Mouse (Mus musculus) adrenal gland, postnatal 4 days (tissue): ENCODE data around the gene Tanc1. TPM values are rescaled to one million over a fixed set of nuclear protein-coding genes. Genes with fewer than 3 reads are reported as not detected.
"Not testable (repeated sequence)": the region's sequence is repeated elsewhere in the genome, so short reads cannot be mapped to it uniquely, and the experiment has no call there.

ENCODE experiments used
- DNase-seq, 2 experiments: peaks; one replicate each; pipeline ENCODE4 v3.0.0; 2021 to 2022; ENCODE audit warnings: low spot score in 2 of 2, mixed read lengths in 2 of 2
- long read RNA-seq, 2 experiments: library from polyadenylated mRNA; stranded (forward); transcript quantifications; one replicate each; pipeline ENCODE4 v2.0.0; 2021
- total RNA-seq, 2 experiments: library from RNA; stranded (reverse); gene quantifications; 2 replicates each; pipeline ENCODE4 v1.2.3; 2021

The Tanc1 gene
- 10 to 100 TPM; 19.9 to 30.8 TPM for total RNA-seq
- long read RNA-seq, experiment 1, partial matches to known transcripts, result 2 of 5 reads
- long read RNA-seq, experiment 1, other reads (novel, unspliced or antisense), result 2 of 5 reads
- long read RNA-seq, experiment 2, transcript Tanc1-209 (2 exons, 2,809 nt), result major isoform, 5 of 11 reads
- long read RNA-seq, experiment 2, partial matches to known transcripts, result 2 of 11 reads
- long read RNA-seq, experiment 2, other reads (novel, unspliced or antisense), result 4 of 11 reads

GRCm38 (mm10) chr2:59611831-59612732 is at the start of gene Tanc1:
Gene Tanc1, plus strand, starts transcription at chr2:59612042.
- peak; percentile 70 to 75 for DNase-seq

DNA sequence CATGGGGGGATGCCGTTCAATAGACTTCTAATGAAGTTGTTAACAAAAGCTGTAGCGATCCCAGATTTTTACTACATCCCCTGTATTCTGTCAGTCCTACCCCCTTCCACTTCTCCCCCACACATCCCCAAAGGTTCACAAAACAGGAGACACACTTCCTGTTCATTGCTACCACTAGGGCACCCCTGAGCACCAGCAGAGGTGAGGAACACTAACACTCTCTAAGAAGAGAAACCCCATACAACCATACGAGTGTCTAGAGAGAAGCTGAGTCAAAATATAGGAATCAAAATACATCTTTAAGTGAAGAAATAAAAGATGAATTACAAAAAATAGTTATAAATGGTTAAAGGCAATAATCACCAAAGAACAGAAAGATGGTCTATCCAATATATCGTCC is 49.6 kb upstream of the Tanc1 start:
- DNase-seq, result no peak

DNA sequence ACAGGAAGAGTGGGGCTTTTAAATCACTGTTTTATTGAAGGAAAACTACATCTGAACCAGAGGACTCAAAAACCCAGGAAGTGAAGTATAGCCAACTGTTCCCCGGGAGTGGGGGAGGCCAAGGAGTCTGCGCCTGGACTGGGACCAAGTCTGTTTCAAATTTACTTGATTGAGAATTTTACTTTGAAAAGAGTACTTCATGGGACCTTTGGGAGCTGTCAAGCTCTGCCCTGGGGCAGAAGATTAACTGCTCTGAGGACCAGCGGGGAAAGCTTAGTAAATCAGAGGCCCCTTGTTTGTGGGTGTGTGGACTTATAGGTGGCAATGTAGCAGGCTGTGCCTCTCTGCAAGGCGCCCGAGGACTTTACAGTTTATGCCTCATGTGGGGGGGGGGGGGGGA is 49.1 kb upstream of the Tanc1 start:
- no peak for DNase-seq

GRCm38 (mm10) chr2:59564029-59564611 is 47.7 kb upstream of the Tanc1 start:
- DNase-seq, result not testable (repeated sequence)

DNA sequence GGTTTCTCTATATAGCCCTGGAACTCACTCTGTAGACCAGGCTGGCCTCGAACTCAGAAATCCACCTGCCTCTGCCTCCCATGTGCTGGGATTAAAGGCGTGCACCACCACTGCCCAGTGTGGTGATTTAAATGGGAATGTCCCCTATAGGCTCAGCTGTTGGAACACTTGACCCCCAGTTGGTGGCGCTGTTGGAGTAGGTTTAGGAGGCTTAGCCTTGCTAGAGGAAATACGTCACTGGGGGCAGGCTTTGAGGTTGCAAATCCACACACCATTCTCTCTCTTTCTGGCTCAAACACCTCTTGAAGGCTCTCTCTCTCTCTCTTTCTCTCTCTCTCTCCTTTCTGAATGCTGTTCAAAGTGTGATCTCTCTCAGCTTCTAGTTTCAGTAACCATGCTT is 46.9 kb upstream of the Tanc1 start:
- DNase-seq, result no peak

DNA sequence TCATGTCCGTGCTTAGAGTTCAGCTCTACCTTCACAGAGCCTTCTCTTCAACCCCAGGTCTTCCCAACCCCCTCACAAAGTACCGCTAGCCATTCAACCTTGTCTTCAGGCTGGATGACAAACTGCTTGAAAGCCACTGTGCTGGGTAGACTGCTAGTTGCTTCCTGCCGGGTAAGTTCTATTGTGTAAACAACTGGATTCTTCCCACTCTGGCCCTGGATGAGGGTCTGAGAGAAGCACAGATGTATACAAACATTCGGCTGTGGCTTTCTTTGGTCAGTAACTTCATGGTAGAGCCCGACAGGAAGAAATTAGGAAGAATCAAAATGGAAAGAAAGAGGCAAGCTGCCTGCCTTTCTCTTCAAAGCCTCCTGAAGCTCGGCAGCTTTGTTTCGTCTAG is 30.9 kb upstream of the Tanc1 start:
- no peak for DNase-seq

DNA sequence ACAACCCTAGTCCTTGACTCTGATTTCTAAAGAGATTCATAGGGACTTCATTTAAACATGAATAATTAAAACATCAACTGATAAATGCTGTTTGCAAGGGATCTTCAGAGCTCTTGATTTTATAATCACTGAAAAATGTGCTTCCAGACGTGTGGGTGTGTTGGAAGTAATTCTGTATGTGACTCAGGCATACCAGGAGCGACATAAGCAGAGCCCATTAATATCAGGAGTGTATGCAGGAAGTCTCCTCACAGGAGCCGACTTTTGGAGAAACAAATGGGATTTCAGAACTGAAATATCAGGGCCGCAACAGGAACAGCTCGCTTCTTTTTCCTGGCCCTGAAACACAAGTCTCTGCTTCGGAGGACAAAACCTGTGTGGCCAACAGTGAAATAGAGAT is 27.9 kb upstream of the Tanc1 start:
- DNase-seq, result no peak

GRCm38 (mm10) chr2:59587387-59588095 is 24.3 kb upstream of the Tanc1 start:
- DNase-seq, result no peak

DNA sequence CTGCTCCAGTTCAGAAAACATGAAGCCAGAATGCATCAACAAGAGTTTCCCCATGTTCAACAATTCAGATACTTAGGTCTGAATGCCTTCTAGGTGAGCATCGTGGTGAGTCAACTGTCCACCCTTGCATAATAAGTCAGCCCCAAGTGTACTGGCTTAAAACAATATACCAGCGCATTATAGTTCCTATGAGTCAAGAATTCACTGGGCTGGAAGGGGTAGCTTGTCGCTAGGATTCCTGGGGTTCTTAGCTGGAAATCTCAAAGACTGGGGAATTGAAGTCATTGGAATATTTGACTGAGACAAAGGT is 23.8 kb upstream of the Tanc1 start:
- DNase-seq, result no peak

DNA sequence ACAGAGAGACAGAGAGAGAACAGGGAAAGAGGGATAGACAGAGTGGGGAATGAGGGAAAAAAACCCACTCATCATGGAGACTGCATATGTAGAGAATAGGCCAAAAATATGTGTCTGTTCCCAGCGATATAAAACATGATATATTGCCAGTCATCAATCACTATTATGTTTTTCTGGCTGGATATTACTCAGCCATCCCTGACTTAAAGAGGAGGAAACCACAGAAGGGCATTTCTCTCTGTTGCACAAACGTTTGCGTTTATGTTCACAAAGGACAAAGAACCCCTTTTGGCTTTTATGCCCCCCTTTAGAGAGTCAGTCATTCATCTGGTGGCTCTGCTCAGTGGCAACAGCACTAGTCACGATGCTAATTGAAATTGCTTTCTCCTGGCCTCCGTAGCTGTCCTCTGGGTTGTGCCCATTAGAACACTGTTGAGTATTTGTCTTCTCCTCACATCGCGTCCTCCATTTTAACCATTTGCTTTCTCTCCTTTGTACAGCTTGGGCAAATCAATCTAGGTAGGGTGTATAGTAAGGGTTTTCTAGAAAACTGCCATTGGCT is 18.4 kb upstream of the Tanc1 start:
- DNase-seq, result no peak

GRCm38 (mm10) chr2:59594095-59594494 is 17.7 kb upstream of the Tanc1 start:
- DNase-seq, result no peak

- no peak for DNase-seq
Measured at GRCm38 (mm10) chr2:59596545-59596944, 15.3 kb upstream of the Tanc1 start.

DNA sequence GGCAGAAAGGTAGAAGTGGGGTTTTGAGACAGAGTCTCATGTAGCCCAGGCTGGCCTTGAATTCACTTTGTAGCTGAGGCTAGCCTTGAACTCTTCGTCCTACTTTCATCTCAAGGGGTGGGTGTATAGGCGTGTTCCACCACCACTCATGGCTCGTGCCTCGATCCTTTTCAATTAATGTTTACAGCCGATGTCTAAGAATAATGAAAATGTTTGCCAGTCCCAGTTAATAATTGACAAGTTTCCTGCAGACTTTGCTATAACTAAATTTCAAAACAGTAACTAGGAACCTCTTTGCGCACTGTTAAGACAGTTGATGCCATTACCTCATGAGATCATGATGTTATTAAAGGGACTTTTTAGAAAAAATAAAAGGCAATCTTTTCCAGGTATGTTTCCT is 13.6 kb upstream of the Tanc1 start:
- no peak for DNase-seq

DNA sequence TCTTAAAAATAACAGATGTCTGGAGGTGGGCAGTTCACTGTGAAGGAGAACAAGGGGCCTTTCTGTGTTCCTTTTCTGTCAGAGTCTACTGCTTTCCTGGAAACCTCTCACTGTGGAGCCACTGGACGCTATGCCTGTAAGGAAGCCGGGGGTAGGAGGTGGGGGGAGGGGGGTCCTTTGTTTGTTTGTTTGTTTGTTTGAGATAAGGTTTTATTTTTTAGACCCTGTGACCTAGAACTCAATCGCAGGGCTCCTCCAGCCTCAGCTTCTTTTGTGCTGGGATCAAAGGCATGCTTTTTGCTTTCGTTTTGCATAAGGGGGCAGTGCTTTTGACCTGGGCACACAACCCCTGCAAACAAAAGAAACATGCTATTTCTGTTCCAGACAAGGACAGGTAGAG is 12.9 kb upstream of the Tanc1 start:
- no peak for DNase-seq

DNA sequence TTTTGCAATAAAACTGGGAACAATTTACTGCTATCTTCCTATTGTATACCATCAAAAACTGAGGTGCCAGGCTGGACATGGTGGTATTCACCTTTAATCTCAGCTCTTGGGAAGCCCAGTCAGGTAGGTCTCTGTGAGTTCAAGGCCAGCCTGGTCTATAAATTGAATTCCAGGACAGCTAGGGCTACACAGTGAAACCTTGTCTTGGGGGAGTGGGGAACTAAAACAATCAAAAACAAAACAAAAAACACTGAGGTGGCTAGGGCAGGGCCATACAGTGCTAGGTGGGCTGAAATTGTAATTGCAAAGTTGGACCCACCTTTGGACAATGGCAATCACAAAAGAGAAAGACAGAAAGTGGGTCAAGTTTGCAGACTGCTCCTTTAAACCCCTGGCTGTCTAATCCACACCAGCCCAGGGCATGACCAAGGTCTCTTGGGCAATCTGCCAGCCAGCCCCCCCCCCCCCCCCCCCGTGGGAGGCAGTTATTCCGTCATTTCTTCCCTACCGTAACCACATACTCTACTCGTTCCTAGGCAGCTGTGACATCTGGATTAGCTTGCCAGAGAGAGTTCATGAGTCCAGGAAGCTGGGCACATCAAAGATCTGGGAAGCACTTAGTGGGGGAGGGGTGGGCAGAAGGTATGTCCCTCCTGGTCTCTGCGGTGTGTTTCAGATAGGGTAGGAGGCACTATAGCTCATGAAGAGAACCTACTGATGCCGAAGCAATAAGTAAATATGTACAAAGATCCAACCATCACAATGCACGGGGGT is 12.3 kb upstream of the Tanc1 start:
- DNase-seq, result no peak

- DNase-seq, result no peak
Measured at GRCm38 (mm10) chr2:59600123-59600840, 11.6 kb upstream of the Tanc1 start.

- no peak for DNase-seq
Measured at GRCm38 (mm10) chr2:59600980-59601379, 10.9 kb upstream of the Tanc1 start.

- no peak for DNase-seq
Measured at GRCm38 (mm10) chr2:59601452-59601851, 10.4 kb upstream of the Tanc1 start.

DNA sequence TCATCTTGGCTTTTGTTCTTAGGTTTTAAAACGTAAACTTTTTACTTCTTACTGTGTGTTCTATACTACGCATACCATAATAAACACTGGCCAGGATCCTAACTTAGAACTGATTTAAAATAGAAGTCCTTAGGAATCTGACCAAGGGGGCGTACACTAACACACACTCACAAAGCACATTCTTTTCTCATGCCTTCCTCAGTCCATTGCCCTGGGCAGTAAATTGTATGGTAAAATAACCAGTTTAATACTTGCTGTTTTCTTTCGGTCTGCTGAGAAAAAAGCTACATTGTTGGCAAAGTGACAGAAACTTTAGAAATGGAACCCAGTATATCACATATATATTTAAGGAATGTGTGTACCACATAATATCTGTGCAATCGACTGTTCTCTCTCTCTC is 2.9 kb upstream of the Tanc1 start:
- DNase-seq, result no peak

DNA sequence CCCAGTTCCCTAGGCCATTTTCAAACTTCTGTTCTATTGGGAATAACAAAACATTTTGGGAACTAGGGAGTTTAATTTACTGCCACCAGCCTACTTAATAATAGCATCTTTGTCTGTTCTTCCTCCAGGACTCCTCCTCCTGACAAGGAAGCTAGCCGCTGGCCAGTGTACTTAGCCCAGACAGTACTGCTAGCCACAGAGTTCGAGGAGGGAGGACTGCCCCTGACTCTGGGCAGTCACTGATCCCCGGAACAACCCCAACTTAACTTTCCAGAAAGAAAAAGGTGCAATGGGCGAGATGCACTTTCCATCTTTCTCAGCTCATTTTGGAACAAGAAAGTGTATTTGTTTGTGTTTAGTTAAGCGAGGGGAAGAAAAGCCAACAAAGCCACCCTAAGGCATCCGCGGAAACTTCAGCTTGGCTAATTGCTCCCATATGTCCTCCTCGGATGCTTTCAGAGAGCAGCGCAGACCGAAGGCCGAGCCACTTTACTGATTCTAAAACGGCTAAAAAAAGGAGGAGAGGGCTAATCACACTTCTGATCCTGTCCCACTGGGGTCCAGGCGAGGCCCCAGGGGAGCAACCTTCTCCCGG is 529 bp upstream of the Tanc1 start:
- DNase-seq, result no peak
